Mouse (Mus musculus) stomach, embryonic 14.5 days (tissue): ENCODE measurements around the gene Gadl1. TPM values are rescaled to one million over a fixed set of nuclear protein-coding genes. Genes with fewer than 3 reads are reported as not detected.

ENCODE experiments used
- ATAC-seq: fragments of 200-750 bp; cut with Nextera tagmentation; 2 replicates; pipeline ENCODE4 v1.8.0; 2017; ENCODE audit warnings: low read depth, moderate TSS enrichment; ENCODE audit not compliant: insufficient number of reproducible peaks, insufficient read depth, low FRiP score
- H3K27ac ChIP-seq: fragments of 300-500 bp; sonication (generic); 2 replicates; pipeline ENCODE4 v1.5.1; 2014; ENCODE audit warnings: mild to moderate bottlenecking, low read length, moderate library complexity, mixed read lengths
- H3K27me3 ChIP-seq: fragments of 300-500 bp; sonication (generic); 2 replicates; pipeline ENCODE4 v1.6.1; 2014; ENCODE audit warnings: low read length, control low read depth, mixed read lengths; ENCODE audit not compliant: control insufficient read depth, insufficient read depth
- H3K36me3 ChIP-seq: fragments of 300-500 bp; sonication (generic); 2 replicates; pipeline ENCODE4 v1.6.1; 2014; ENCODE audit warnings: mild to moderate bottlenecking, control low read depth, low read length, moderate library complexity, mixed read lengths; ENCODE audit not compliant: control insufficient read depth, insufficient read depth
- H3K4me1 ChIP-seq: fragments of 300-500 bp; sonication (generic); 2 replicates; pipeline ENCODE4 v1.6.1; 2014; ENCODE audit warnings: low read length, control low read depth, mixed read lengths; ENCODE audit not compliant: control insufficient read depth, insufficient read depth
- H3K4me2 ChIP-seq: fragments of 300-500 bp; sonication (generic); replicated peaks from 2 replicates; pipeline ENCODE4 v1.6.1; 2014; ENCODE audit warnings: low read depth, low read length, control low read depth
- H3K4me3 ChIP-seq: fragments of 300-500 bp; sonication (generic); 2 replicates; pipeline ENCODE4 v1.5.1; 2014; ENCODE audit warnings: low read depth, low read length, control low read depth
- H3K9ac ChIP-seq: fragments of 300-500 bp; sonication (generic); replicated peaks from 2 replicates; pipeline ENCODE4 v1.6.1; 2014; ENCODE audit warnings: low read depth, mild to moderate bottlenecking, control low read depth, low read length, moderate library complexity, mixed read lengths
- H3K9me3 ChIP-seq: fragments of 300-500 bp; sonication (generic); 2 replicates; pipeline ENCODE4 v1.6.1; 2016; ENCODE audit warnings: low read depth, low read length, control low read depth; ENCODE audit not compliant: control insufficient read depth
- WGBS: fragments of 180-500 bp; shearing (Covaris S2); extraction: QIAGEN DNeasy Blood & Tissue Kit; methylation state at CpG from one replicate; pipeline ENCODE4 v1.1.7; 2014; 5-methylcytosine and 5-hydroxymethylcytosine counted together
- polyA plus RNA-seq: library from polyadenylated mRNA; unstranded; fragments of >200 nt; fragmentation: Nextera tagmentation; extraction: Ambion mirVana; gene quantifications from 2 replicates; pipeline ENCODE4 v1.2.1, GENCODE M21; 2014

Gadl1 gene
- polyA plus RNA-seq, 1 experiment from 2014 or later: 0.25 TPM

- Histone ChIP-seq H3K27me3 (no peaks in the 10 kb centered on the region), H3K9me3 (no peaks in the 10 kb centered on the region), H3K27ac (no peak overlapping the region), H3K36me3 (no peaks in the 10 kb centered on the region), H3K4me2 (no peak overlapping the region), H3K9ac (no peak overlapping the region), H3K4me1 (no peaks in the 10 kb centered on the region), H3K4me3 (no peak overlapping the region)
- ATAC-seq: no peak
- WGBS: 73% methylated on average over 5 of the region's 5 CpGs
Measured at GRCm38 (mm10) chr9:115883413-115883812, 25.8 kb upstream of the Gadl1 start.

- H3K27me3 ChIP-seq: no peaks in the 10 kb centered on the region
- no peaks in the 10 kb centered on the region for H3K9me3 ChIP-seq
- H3K4me3 ChIP-seq: no peak overlapping the region
- no peak overlapping the region for H3K4me2 ChIP-seq
- H3K27ac ChIP-seq: no peak overlapping the region
- no peaks in the 10 kb centered on the region for H3K4me1 ChIP-seq
- no peaks in the 10 kb centered on the region for H3K36me3 ChIP-seq
- no peak overlapping the region for H3K9ac ChIP-seq
- no peak for ATAC-seq
- 87% methylated on average over 5 of the region's 5 CpGs for WGBS
Measured at GRCm38 (mm10) chr9:115887571-115887970, 21.7 kb upstream of the Gadl1 start.

- WGBS: 85% methylated on average over 4 of the region's 4 CpGs
- no peak overlapping the region for H3K4me2 ChIP-seq
- H3K27me3 ChIP-seq: no peaks in the 10 kb centered on the region
- H3K4me1 ChIP-seq: no peaks in the 10 kb centered on the region
- no peak overlapping the region for H3K27ac ChIP-seq
- no peak overlapping the region for H3K4me3 ChIP-seq
- no peaks in the 10 kb centered on the region for H3K36me3 ChIP-seq
- H3K9me3 ChIP-seq: peaks cover 4% of the 10 kb centered on the region; the same call in 1 of the 2 replicates
- no peak overlapping the region for H3K9ac ChIP-seq
- ATAC-seq: no peak
Measured at GRCm38 (mm10) chr9:115893131-115893530, 16.1 kb upstream of the Gadl1 start.

GRCm38 (mm10) chr9:115893947-115894346, 15.3 kb upstream of the Gadl1 start:
- Histone ChIP-seq H3K9me3 (peaks cover 4% of the 10 kb centered on the region; the same call in 1 of the 2 replicates), H3K9ac (no peak overlapping the region), H3K4me1 (no peaks in the 10 kb centered on the region), H3K27me3 (no peaks in the 10 kb centered on the region), H3K27ac (no peak overlapping the region), H3K4me3 (no peak overlapping the region), H3K4me2 (no peak overlapping the region), H3K36me3 (no peaks in the 10 kb centered on the region)
- whole genome bisulfite sequencing: 84% methylated on average over 10 of the region's 10 CpGs
- ATAC-seq: no peak

GRCm38 (mm10) chr9:115908325-115908724, 930 bp upstream of the Gadl1 start:
- Histone ChIP-seq H3K27me3 (no peaks in the 10 kb centered on the region), H3K4me1 (no peaks in the 10 kb centered on the region), H3K9me3 (no peaks in the 10 kb centered on the region), H3K4me3 (no peak overlapping the region), H3K27ac (no peak overlapping the region), H3K4me2 (no peak overlapping the region), H3K36me3 (no peaks in the 10 kb centered on the region), H3K9ac (no peak overlapping the region)
- 8% methylated on average over 15 of the region's 15 CpGs for WGBS
- ATAC-seq: no peak

GRCm38 (mm10) chr9:115914006-115914405, 4.8 kb downstream of the Gadl1 start:
- WGBS: 37% methylated on average over 7 of the region's 7 CpGs
- Histone ChIP-seq H3K9me3 (no peaks in the 10 kb centered on the region), H3K27me3 (no peaks in the 10 kb centered on the region), H3K9ac (no peak overlapping the region), H3K36me3 (no peaks in the 10 kb centered on the region), H3K4me1 (no peaks in the 10 kb centered on the region), H3K27ac (no peak overlapping the region), H3K4me3 (no peak overlapping the region), H3K4me2 (no peak overlapping the region)
- ATAC-seq: no peak

GRCm38 (mm10) chr9:115915586-115916270, 6.5 kb downstream of the Gadl1 start:
- WGBS: 59% methylated on average over 14 of the region's 14 CpGs
- H3K9ac ChIP-seq: no peak overlapping the region
- H3K36me3 ChIP-seq: no peaks in the 10 kb centered on the region
- no peaks in the 10 kb centered on the region for H3K4me1 ChIP-seq
- H3K27ac ChIP-seq: no peak overlapping the region
- H3K27me3 ChIP-seq: no peaks in the 10 kb centered on the region
- no peak overlapping the region for H3K4me3 ChIP-seq
- no peaks in the 10 kb centered on the region for H3K9me3 ChIP-seq
- no peak overlapping the region for H3K4me2 ChIP-seq
- ATAC-seq: no peak

GRCm38 (mm10) chr9:115919736-115920135, 10.5 kb downstream of the Gadl1 start:
- no peak for ATAC-seq
- 85% methylated on average over 3 of the region's 3 CpGs for WGBS
- Histone ChIP-seq H3K27me3 (no peaks in the 10 kb centered on the region), H3K9ac (no peak overlapping the region), H3K4me3 (no peak overlapping the region), H3K4me2 (no peak overlapping the region), H3K9me3 (no peaks in the 10 kb centered on the region), H3K4me1 (no peaks in the 10 kb centered on the region), H3K27ac (no peak overlapping the region), H3K36me3 (no peaks in the 10 kb centered on the region)

- H3K27me3 ChIP-seq: no peaks in the 10 kb centered on the region
- no peaks in the 10 kb centered on the region for H3K36me3 ChIP-seq
- H3K9ac ChIP-seq: no peak overlapping the region
- no peaks in the 10 kb centered on the region for H3K4me1 ChIP-seq
- WGBS: 89% methylated on average over 10 of the region's 10 CpGs
- H3K4me2 ChIP-seq: no peak overlapping the region
- no peak overlapping the region for H3K4me3 ChIP-seq
- no peaks in the 10 kb centered on the region for H3K9me3 ChIP-seq
- ATAC-seq: no peak
- no peak overlapping the region for H3K27ac ChIP-seq
Measured at GRCm38 (mm10) chr9:115922662-115923061, 13.4 kb downstream of the Gadl1 start.
